Comparison of ENCODE assay signal across 33 mouse cellular contexts in the genomic region with DNA sequence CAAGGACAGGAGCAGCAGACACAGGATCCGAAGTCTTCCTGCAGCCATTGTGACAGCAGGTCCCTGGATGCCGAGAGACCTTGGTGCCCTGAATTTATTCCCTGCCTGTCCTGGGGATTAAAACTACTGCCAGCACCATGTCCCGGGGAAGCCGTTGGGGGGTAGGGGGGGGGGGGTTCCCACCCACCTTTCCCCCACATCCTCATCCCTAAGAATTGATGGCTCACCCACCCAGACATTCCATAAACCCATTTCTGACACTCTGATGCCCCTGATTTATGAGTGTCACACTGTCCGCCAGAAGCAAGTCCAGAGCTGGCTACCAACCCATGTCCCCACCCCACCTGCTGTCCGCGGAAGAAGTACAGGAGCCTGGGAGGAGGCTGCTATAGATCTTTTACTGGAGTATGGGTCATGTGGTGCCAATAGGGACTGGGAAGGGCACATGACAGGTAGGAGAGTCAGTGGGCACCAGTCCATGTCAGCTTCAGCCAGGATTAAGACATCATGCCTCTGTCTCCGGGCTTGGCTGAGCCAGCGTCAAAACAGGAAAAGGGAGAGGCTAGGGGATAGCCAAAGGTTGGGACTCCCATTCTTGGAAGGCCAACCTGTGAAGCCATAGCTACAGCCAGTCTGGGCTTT. TPM values are rescaled to one million over a fixed set of nuclear protein-coding genes. Genes with fewer than 3 reads are reported as not detected.
DNase-seq lines count a peak whose midpoint lies in the region; ATAC-seq and TF ChIP-seq lines count a peak whose summit lies in the region.
"Had no signal": no experiment of that assay in that cellular context is flagged by ENCODE, and none has a peak within 500 bp of the region (broad histone marks: within the 10 kb centered on the region; RNA-seq: fewer than 3 reads in every experiment).

A gene (minus strand): TSS at position 51 of the 642 bp plus-strand sequence.

- H3K27me3 ChIP-seq in heart, embryonic 13.5 days (replicated peaks): no peaks in the 10 kb centered on the region
- H3K27me3 ChIP-seq in midbrain, embryonic 12.5 days: no peaks in the 10 kb centered on the region
- no peaks in the 10 kb centered on the region for H3K27me3 ChIP-seq in midbrain, postnatal 0 days (ENCODE audit: insufficient read depth, low read length)
- H3K27me3 ChIP-seq: CH12.LX; forebrain, embryonic 13.5 days; hindbrain, embryonic 15.5 days; liver, embryonic 12.5 days; stomach, embryonic 15.5 days had no signal

- no peak for TF ChIP-seq CTCF in midbrain, postnatal 0 days (IDR thresholded peaks at IDR 0.05)

- peak within 1 kb of the TSS; percentile 71 for H3K9ac ChIP-seq in heart, embryonic 13.5 days
- H3K9ac ChIP-seq in midbrain, embryonic 12.5 days (replicated peaks): 0 out of 2 replicates have a peak within 1 kb of the TSS, but pooled peaks have one; percentile 6
- H3K9ac ChIP-seq in midbrain, postnatal 0 days (replicated peaks; ENCODE audit: low read length, poor library complexity, severe bottlenecking): no peak within 1 kb of the TSS
- H3K9ac ChIP-seq: forebrain, embryonic 13.5 days; hindbrain, embryonic 15.5 days; liver, embryonic 12.5 days; liver, postnatal 0 days; stomach, embryonic 15.5 days had no signal

- no peak within 1 kb of the TSS for H3K4me3 ChIP-seq in heart, embryonic 13.5 days
- no peak within 1 kb of the TSS for H3K4me3 ChIP-seq in midbrain, embryonic 12.5 days
- H3K4me3 ChIP-seq in midbrain, postnatal 0 days (ENCODE audit: low read depth, low read length): no peak within 1 kb of the TSS
- H3K4me3 ChIP-seq: forebrain, embryonic 13.5 days; hindbrain, embryonic 15.5 days; liver, embryonic 12.5 days had no signal

- peak within 1 kb of the TSS; percentile 83 for H3K27ac ChIP-seq in heart, embryonic 13.5 days (replicated peaks)
- H3K27ac ChIP-seq in midbrain, embryonic 12.5 days (replicated peaks): no peak within 1 kb of the TSS
- no peak within 1 kb of the TSS for H3K27ac ChIP-seq in midbrain, postnatal 0 days (ENCODE audit: low read depth, low read length)
- H3K27ac ChIP-seq: forebrain, embryonic 13.5 days; hindbrain, embryonic 10.5 days; hindbrain, embryonic 15.5 days; liver, embryonic 12.5 days; macrophage; stomach, embryonic 15.5 days had no signal

- intact Hi-C loops in heart, postnatal 36 days (cut with DNase I): loop anchor here (10.0 kb wide), 1 partner anchor 255 kb away; no protein-coding TSS in a partner anchor

- DNase-seq in adrenal gland, adult 2 months: peak; percentile 48
- no peak for DNase-seq in adrenal gland, adult 8-10 months
- peak; percentile 39 for DNase-seq in cerebellum, adult 9-11 months
- no peak for DNase-seq in cerebellum, adult 11-12 months
- DNase-seq in heart, postnatal 36 days: no peak
- no peak for DNase-seq in midbrain, postnatal 0 days (ENCODE audit: low spot score)
- DNase-seq: cerebellum, adult 18-20 months; cerebellum, postnatal 36 days; gastrocnemius, postnatal 14 days; kidney, adult 11 months; layer of hippocampus, postnatal 36 days; left cerebral cortex, postnatal 4 days; liver, postnatal 0 days; midbrain, embryonic 14.5 days; right cerebral cortex, postnatal 25 days had no signal

- WGBS in heart, embryonic 13.5 days: 78% methylated on average over 9 of the region's 9 CpGs
- 86% methylated on average over 9 of the region's 9 CpGs for WGBS in midbrain, embryonic 12.5 days
- 77% methylated on average over 8 of the region's 9 CpGs for WGBS in midbrain, postnatal 0 days

- H3K4me1 ChIP-seq in heart, embryonic 13.5 days: peaks cover 36% of the 10 kb centered on the region
- peaks cover 9% of the 10 kb centered on the region for H3K4me1 ChIP-seq in midbrain, embryonic 12.5 days
- 0 out of 2 replicates have a peak, but pooled peaks cover 4% of the 10 kb centered on the region for H3K4me1 ChIP-seq in midbrain, postnatal 0 days (ENCODE audit: insufficient read depth, low read length)

- no peaks in the 10 kb centered on the region for H3K9me3 ChIP-seq in heart, embryonic 13.5 days
- H3K9me3 ChIP-seq in midbrain, embryonic 12.5 days: no peaks in the 10 kb centered on the region
- H3K9me3 ChIP-seq in midbrain, postnatal 0 days (ENCODE audit: low read length): no peaks in the 10 kb centered on the region
- H3K9me3 ChIP-seq: forebrain, embryonic 13.5 days; hindbrain, embryonic 10.5 days; hindbrain, embryonic 15.5 days; liver, embryonic 12.5 days; stomach, embryonic 15.5 days had no signal

- ATAC-seq in heart, embryonic 13.5 days (ENCODE audit: extremely low read depth, insufficient number of reproducible peaks, low FRiP score, low TSS enrichment): no peak
- no peak for ATAC-seq in midbrain, embryonic 12.5 days (ENCODE audit: low FRiP score, low read depth)
- no peak for ATAC-seq in midbrain, postnatal 0 days (ENCODE audit: low FRiP score)
- ATAC-seq: forebrain, embryonic 13.5 days; inflammation-experienced regulatory T-cells, adult 6 months; liver, embryonic 12.5 days; liver, postnatal 0 days had no signal

- H3K4me2 ChIP-seq in heart, embryonic 13.5 days: no peak within 1 kb of the TSS
- no peak within 1 kb of the TSS for H3K4me2 ChIP-seq in midbrain, embryonic 12.5 days (replicated peaks)
- H3K4me2 ChIP-seq in midbrain, postnatal 0 days (ENCODE audit: low read depth, low read length, poor library complexity, severe bottlenecking): no peak within 1 kb of the TSS
- H3K4me2 ChIP-seq: forebrain, embryonic 13.5 days; hindbrain, embryonic 15.5 days had no signal

- H3K36me3 ChIP-seq in heart, embryonic 13.5 days: peaks cover 62% of the 10 kb centered on the region
- peaks cover 66% of the 10 kb centered on the region for H3K36me3 ChIP-seq in midbrain, embryonic 12.5 days
- H3K36me3 ChIP-seq in midbrain, postnatal 0 days (ENCODE audit: insufficient read depth, low read length): peaks cover 45% of the 10 kb centered on the region

RNA-seq across cellular contexts. Expression of the gene that starts here (rescaled TPM):
- total RNA-seq in adrenal gland, adult 2 months (2021): not detected
- 1.9 TPM in 2 replicates for polyA plus RNA-seq in adrenal gland, adult 2 months (2012; rRNA removed)
- total RNA-seq in adrenal gland, adult 8-10 months (2022): 1 to 10 TPM in 2 of 4 experiments, not detected in 2; 2.1 to 2.8 TPM
- 0.35 TPM in 1 of 2 replicates, not detected in the other for polyA plus RNA-seq in heart, embryonic 13.5 days (2015; fragmentation: Nextera tagmentation; extraction: Ambion mirVana)
- total RNA-seq in heart, postnatal 36 days (2021): not detected
- polyA plus RNA-seq in midbrain, embryonic 12.5 days (2016; fragmentation: Nextera tagmentation; extraction: Ambion mirVana): 0.87 TPM in 1 of 2 replicates, not detected in the other
- total RNA-seq in midbrain, postnatal 0 days (2014; rRNA removed): not detected in 2 replicates
- polyA plus RNA-seq in midbrain, postnatal 0 days (2015; fragmentation: Nextera tagmentation; extraction: Ambion mirVana): 0.37 and 0.54 TPM in 2 replicates
- total RNA-seq: ES-E14; gastrocnemius, postnatal 14 days; granulocyte monocyte progenitor cell, adult 5-6 weeks; layer of hippocampus, postnatal 36 days; left cerebral cortex, postnatal 4 days; neutrophil, adult 5-6 weeks had no signal
- polyA plus RNA-seq: embryonic facial prominence, embryonic 11.5 days; forebrain, embryonic 13.5 days; hindbrain, embryonic 10.5 days; large intestine, adult 2 months; limb, embryonic 14.5 days; liver, postnatal 0 days; lung, embryonic 16.5 days; macrophage; midbrain, embryonic 14.5 days; neural tube, embryonic 11.5 days had no signal

Comparison
In these comparisons a context has a peak if more than half of its experiments do, and no peak if none do; other contexts are left out.
1. DNase-seq: peak in adrenal gland, adult 2 months (single experiment) and cerebellum, adult 9-11 months (single experiment); none in adrenal gland, adult 8-10 months (single experiment), cerebellum, adult 11-12 months (single experiment), heart, postnatal 36 days (0 of 2) and midbrain, postnatal 0 days (single experiment).